Mouse (Mus musculus): Measurements from ENCODE around the gene 1500009L16Rik. TPM values are rescaled to one million over a fixed set of nuclear protein-coding genes. Genes with fewer than 3 reads are reported as not detected.

Gene 1500009L16Rik
- 1 to 10 TPM; 5.3 to 5.6 TPM for total RNA-seq (2021)
- long read RNA-seq, experiment 1, partial matches to known transcripts: 0 of 9 reads
- long read RNA-seq, experiment 1, other reads (novel, unspliced or antisense): 9 of 9 reads
- long read RNA-seq, experiment 2, partial matches to known transcripts: 0 of 2 reads
- long read RNA-seq, experiment 2, other reads (novel, unspliced or antisense): 1 of 2 reads

DNA sequence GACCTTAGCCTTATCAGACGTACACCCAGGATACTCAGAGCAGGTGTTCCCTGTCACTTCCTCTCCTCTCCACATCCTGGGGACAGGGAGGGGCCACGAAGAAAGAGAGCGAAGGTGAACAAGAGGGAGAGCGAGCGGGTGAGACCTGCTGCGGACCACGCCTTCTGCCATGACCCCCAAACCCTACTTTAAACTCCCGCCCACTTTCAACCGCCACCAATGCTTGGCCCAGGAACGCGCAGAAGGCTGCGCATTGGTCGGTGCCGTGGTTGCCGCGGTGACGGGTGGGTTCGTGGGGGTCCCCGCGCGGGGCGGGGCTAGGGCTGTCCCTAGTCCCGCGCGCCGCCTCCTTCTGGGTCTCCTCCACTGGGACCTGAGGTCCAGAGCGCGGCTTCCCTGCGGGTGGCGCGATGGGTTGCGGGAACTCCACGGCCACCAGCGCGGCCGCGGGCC is at the start of gene 1500009L16Rik:
TSS of gene 1500009L16Rik (plus strand) at position 287 of the 453 bp plus-strand sequence.
- peak; percentile 67 to 70 for DNase-seq

DNA sequence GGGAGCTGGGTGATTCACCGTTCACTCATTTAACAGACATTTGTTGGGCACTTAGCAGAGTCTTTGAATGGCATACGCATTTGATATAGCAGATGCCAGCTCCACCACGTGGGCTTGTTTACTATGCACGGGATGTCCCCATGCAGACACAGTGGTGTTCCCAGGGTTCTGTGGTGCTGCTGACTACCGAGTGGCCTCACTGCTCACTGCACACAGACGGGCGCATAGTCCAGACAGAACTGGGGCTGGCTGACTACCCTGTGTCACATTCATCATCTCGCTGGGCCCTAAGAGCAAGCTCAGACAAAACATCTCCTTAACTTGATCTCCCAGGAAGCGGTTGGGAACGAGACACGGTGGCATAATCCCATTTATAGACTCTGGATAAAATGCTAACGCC is 41.3 kb upstream of the 1500009L16Rik start:
- DNase-seq: no peak

DNA sequence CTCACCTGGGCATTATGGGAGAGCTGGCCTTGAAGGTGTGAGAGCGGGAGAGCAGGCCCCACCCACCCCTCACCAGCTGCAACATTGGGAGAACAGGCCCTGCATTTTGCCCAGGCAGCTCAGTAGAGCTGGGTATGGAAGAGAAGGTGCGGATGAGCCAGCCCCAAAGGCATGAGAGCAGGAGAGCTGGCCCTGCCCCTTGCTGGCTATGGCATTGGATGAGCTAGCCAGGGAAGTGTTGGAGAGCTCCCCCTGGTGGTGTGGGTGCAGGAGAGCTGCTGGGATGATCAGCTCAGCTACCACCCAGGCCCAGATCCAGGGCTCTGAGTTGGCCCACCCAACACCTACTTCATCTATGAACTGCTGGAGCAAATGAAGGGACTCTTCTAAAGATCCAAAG is 34.5 kb upstream of the 1500009L16Rik start:
- DNase-seq: no peak

DNA sequence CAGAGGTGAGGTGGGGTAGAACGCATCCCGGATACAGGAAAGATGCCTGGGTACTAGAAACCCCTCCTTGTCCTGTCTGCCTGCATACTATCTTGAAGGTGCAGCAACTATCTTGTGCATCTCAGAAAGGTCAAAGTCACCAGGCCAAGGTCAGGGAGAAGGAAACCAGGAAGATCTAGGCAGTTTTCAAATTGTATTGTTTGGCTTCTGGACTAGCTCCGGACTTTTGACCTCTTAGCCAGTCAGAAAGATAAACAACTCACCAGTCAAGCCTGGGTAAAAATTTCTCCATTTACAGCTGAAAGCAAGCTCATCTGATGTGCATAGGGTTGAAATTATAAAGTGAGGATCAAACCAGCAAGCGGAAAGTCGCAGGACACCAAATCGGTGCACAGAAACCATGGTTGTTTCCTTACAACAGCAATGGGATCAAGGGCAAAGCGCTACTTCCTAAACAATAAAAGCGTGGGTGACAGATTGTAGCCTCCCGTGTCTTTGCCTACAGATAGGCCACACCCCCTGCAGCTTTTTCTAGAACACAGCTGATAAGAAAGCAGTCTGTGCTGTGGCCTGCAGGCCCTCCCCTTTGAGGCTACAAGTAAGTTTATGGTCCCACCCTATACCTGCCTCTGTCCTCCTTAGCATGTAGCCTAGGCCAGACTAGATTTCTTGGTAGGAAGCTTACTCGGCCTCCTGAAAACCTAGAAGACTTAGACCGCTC is 30.3 kb upstream of the 1500009L16Rik start:
- no peak for DNase-seq

DNA sequence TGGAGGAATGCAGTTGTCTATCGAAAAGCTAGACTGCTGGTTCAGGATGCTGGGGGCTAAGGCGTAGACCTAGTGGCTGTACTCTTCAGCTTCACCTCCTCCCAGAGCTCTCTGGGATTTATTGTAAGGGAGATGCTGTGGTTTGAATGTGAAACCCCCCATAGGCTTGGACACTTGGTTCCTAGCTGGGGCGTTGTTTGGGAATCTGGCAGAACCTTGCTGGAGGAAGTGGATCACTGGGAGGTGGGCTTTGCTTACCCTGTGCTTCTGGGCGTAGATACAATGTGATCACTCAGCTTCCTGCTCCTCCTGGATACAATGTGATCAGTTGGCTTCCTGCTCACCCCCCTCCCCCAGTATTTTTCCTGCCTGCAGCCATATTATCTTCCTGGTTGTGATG is 26.4 kb upstream of the 1500009L16Rik start:
- DNase-seq: no peak

DNA sequence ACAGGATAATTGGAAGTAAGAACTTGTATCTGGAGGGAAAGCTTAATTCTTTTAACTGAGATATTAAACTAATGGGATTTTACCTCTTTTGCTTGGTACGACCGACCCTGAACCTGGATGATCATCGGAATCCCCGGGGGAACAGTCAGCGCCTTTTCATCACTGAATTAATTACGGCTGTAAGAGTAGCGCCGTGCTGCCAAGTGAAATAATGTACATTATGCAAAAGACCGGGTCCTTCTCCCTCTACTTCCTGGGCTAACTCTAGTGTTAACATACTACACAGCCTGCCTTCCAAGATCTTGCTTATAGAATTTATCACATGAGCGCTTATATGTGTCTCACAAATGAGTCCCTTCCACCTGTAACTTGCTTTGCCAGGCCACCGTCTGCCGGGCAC is 16.0 kb upstream of the 1500009L16Rik start:
- no peak for DNase-seq

DNA sequence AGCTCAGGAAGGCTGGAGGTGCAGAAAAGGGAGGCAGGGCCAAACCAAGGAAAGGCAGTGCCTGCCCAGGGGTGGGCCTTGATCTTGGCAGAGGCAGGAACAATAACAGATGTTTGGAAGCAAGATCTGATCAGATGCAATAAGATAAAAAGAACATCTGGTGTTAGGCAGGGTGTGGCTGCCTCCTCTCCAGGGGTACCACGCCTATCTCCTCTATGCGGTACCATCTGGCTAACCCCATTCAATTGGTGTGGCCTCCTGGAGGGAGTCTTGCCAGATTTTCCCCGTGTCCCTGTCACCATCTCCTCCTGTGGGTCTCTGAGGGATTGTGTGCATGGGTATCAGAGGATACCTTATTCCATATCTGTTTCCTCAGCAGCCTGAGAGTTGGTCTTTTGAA is 12.7 kb upstream of the 1500009L16Rik start:
- DNase-seq: no peak

DNA sequence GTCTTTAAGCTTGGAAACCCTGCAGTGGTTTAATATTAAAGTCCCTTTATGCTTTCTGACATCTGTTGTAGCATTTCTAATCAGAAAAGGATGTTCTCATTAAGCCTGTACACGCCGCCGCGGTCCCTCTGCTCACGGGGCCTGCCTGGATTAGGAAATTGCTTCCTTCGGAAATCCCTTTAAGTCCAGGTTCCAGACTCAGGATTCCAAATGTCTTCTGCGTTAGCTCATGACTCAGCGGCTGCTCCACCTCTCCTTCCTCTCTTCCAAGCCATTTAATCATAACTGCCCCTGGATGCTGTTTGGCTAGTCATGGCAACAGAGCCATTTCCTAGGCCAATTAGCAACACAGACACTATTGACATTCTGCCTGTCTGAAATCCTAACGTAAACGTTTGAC is 10.9 kb upstream of the 1500009L16Rik start:
- DNase-seq: peak in 1 of 2 experiments; percentile 44

DNA sequence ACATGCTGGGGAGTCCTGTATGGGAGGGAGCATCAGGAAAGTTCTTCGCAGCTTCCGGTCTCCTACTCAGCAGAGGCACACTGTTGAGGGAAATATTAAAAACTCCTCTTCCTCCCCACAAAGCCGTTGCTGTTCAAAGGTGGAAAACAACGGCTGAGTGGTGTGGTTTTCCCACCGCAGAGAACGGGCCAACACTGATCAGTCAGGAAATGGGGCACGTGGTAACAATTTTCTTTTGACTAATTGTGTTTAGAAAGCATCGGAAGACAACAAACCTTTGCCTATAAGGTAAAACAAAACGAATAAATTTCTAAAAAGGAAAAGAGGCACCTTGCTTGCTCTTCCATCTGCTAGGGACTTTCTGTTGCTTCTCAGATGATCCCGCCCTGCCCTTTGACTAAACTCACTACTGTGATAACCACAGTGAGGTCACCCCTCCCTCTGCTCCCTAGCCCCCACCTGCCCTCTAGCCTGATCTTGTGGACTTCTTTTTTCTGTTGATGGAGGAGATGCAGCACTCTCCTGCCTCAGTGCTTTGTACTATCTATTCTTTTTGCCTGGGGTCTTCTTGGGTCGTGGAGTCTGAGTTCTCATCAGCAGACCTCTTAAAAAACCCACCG is 3.7 kb upstream of the 1500009L16Rik start:
- no peak for DNase-seq

DNA sequence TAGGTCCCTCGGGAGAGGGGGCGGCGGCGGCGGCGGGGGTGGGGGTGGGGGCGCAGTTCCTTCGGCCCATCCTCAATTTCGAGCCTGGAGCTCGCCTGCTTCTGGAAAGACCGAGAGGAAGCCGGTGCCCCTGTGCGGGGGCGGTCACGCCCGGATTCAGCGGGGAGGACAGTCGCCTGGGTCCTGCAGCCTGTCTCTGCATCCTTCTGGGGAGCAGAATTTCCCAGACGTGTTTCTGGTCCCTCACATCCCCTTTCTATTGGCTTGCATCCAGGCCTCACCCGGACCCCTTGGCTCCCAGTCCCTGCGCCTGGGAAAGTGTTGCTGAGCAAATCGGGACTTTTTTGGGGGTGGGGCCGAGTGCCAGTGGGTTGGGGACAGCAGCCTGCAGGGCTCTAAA is 390 bp downstream of the 1500009L16Rik start:
- peak; percentile 11 to 30 for DNase-seq

DNA sequence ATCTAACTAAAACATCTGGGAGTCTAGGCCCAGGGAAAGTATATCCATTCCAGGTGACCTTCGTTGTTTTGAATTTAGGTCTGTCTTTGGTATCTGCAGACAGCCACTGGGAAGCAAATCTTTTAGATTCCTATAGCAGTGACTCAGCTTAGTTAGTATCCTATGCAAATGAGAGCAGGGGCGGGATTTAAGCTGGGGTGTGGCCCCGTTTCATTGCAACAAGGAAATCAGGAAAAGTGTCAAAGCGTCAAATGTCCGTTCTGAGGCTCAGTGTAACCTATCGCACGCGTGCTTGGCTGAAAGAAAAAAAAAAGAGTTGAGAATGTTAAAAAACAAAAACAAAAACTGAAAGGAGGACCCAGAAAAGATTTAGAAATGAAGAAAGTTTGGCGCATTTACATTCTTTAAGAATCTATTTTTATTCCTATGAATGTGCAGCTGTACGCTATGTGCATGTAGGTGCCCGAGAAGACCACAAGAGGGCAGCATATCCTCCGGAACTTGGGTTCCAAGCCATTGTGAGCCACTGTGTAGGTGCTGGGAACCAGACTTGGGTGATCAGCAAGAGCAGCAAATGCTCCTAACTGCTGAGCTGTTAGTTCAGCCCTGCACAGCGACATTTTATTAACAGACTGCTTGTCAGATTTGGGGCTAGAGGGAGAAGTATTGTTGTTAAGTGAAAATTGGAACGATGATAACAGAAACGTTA is 1.8 kb downstream of the 1500009L16Rik start:
- no peak for DNase-seq

DNA sequence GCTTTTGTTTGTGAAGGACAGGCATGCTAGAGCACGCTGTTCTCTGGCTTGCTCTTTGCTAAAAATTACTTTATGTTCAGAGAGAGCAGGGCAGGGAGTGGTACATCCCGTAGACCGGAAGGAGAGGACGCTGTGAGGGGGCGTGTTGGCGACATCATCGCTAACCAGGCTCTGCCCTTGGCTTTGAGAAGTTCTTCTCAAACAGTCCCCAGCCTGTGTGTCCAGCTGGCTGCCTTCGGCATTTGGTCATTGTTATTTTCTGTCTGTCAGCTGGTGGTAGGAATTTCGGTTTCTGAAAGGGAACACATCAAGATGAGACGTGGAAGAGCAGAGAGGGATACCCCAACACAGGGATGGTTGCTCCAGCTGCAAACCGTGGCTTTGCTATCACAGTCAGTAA is 3.5 kb downstream of the 1500009L16Rik start:
- peak; percentile 68 to 74 for DNase-seq

DNA sequence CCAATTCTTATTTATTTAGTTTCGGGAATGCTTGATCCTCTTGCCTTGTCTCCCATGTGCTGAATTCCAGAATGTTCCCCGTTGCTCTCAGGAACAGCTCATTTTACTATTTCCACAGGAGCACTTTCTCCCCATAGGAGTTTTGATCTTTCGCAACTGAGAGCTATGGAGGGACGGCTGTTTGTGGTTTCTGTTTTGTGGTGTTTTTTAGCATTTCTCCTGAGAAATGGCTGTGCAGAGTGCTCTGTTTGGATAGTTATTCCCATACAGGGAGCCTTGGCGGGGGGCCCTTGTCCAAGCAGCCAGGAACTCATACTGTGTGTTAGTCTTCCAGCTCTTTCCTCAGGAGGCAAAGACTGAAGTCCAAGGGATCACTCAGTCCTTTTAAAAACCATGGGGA is 5.2 kb downstream of the 1500009L16Rik start:
- peak in 1 of 2 experiments; percentile 23 for DNase-seq

DNA sequence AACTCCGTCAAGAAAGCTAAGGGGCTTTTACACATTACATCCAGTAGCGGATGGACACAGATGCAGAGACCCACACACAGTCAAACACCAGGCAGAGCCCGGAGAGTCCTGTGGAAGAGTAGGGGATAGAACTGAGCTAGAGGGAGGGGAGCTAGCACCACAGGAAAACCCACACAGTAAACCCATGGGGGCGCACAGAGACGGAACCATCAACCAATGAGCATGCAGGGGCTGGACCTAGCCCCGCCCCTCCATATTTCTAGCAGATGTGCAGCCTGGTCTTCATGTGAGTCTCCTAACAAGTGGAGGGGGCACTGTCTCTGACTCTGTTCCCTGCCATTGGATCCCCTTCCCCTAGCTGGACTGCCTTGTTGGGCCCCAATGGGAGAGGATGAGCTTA is 5.9 kb downstream of the 1500009L16Rik start:
- DNase-seq: no peak

DNA sequence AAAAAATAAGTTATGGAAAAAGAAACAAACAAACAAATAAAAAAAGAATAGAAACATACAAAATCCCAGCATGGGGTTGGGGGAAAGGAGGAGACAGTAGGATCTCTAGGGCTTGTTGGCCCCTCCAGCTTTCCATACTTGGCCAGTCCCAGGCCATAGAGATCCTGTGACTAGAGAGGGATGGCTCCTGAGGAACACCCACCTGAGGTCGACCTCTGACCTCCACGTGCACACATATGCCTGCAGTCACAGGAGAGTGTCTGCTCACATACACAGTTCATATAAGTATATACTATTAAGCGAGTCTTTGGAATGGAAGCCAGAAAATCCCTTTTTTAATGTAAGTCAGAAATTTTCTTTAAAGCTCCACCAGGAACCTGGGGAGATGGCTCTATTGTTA is 6.4 kb downstream of the 1500009L16Rik start:
- DNase-seq: no peak

DNA sequence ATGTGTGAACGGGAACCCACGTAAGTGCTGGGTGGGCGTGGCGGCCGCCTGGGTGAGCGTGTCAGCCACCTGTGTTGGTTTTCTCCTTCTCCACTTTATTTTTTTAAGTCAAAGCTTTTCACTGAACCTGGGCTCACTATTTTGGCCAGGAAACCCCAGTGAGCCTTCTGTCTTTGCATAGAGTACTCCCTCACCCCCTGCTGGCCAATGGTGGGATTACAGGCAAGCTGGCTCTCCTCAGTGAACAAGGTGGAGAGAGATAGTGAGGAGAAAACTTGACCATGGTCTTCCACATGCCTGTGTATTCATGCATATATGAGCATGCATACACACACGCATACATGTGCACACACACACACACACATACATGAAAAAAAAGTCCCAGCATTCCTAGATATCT is 6.8 kb downstream of the 1500009L16Rik start:
- DNase-seq: peak; percentile 75 to 97

DNA sequence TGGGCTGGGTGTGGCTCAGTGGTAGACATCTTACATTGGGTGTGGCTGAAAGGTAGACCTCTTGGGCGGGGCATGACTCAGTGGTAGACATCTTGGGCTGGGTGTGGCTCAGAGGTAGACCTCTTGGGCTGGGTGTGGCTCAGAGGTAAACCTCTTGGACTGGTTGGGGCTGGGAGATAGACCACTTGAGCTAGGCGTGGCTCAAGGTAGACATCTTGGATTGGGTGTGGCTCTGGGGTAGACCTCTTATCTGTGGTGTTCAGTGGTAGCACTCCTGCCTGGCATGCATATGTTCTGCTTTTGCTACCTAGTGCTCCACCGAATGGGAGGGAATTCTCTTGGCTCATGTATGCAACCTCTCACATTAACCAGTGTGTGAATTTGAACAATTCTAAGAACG is 11.1 kb downstream of the 1500009L16Rik start:
- DNase-seq: no peak

DNA sequence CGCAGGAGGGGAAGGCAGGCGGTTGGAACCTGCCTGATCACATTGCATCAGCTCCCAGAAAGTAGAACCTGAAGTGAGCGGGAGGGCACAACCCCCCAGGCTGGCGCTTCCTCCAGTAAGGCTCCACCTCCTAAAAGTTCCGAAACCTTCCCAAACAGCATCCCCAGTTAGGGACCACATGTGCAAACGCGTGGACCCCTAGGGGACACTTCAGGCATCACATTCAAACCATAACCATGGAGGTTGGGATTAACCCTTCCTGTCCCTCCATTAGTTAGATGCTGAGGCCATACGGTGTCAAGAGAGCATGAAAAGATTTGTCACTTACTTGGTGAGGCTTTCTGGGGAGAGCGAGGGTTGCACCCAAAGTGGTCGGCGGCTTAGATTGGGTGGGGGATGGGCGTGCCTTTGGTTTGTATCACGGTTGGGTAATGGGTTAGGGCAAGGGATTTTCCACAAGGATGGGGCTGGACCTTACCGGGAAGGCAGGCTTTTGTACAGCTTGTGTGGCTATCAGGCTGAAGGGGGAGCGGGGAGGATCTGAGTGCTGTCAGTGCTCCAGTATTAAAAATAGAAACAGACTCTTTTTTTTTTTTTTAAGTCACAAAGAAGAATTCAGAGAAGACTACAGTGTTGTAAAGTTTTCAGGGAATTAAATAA is 16.5 kb downstream of the 1500009L16Rik start:
- no peak for DNase-seq

DNA sequence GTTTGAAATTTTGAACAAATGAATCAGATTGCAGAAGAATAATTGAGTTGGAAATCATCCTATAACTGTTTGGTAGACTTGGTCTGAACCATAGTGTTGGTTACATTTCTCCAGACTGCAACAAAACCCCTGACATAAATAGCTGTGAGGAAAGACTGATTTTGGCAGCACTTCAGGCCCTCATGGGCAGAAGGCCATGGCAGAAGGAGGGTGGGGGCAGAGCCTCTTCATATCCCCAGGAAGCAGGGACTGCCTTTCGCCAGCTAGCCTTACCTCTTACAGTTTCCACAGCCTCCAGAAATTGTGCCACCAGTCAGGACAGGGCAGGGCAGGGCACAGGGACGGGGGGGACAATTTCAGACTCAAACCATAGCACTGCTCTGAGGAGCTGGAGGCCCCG is 22.0 kb downstream of the 1500009L16Rik start:
- DNase-seq: peak; percentile 65 to 70

DNA sequence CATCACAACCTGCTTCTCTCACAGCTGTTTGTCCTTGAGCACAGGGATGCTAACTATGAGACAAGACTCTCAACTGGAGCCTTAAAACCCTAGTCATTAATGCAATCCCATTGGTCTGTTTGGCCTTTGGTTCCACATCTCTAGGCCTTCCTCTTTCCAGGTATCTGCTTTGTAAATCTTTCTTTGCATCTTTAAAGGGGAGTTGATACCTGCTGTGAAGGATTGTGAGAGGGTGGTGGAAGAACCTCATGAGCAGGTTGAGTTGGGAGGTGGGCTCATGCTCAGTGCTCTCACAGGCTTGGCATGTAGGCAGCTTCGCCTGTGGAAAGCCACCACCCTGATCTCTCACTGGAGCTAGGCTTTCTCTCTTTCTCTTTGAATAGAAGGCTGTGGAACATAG is 30.4 kb downstream of the 1500009L16Rik start:
- no peak for DNase-seq

DNA sequence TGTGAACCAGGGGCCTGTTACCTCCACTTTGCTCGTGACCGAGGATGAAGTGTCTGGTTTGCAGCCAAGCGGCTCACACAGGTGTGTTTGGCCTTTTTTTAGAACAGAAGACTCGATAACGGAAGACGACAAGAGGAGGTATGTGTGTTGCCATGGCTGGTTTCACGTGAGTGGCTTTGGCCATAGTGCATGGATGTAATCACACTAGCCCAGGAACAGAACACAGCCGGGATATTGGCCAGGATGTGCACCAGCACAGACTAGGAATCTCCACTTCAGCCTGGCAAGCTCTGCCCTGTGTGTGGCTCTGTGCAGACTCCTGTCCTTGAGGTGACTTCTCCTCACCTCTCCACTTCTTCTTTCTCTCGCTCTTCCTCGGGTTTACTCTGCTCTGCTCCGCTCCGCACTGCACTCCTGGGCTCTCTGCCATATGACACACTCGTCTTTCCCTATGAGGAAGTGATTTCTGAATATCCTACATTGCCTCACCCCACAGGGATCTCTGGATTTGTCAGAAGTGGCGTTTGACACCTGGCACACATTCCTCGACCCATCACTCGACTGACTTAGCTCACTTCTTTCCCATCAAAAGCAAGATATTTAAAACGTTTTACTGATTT is 34.8 kb downstream of the 1500009L16Rik start:
- DNase-seq: peak; percentile 58 to 70

DNA sequence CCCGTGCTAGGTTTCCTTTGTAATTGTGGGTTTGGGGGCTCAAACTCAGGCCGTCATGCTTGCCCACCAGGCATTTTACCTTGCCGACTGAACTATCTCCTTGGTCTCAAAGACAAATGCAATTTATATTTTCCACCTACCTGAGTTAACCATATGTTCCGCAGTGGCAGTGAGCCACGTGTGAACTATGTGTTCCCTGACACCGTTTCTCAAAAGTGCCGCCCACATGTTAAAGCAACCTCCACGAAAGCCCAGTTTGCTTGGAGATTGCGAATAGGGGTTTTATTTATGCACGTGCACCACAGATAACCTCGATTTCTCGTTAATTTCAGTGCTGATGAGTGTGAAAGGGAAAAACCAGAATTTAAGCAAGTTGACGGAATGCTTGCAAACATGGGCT is 36.1 kb downstream of the 1500009L16Rik start:
- DNase-seq: no peak

Measured in heart, adult 18-20 months (tissue).